Mouse (Mus musculus) midbrain, embryonic 16.5 days (tissue): ENCODE data around the gene Palm3. TPM values are rescaled to one million over a fixed set of nuclear protein-coding genes. Genes with fewer than 3 reads are reported as not detected.
A peak's percentile ranks its signal among the peaks of the same experiment; 100 is the strongest.

Experiments used
- ATAC-seq: fragments of 200-750 bp; cut with Nextera tagmentation; 2 replicates; pipeline ENCODE4 v1.8.0; 2017; ENCODE audit warnings: moderate TSS enrichment
- H3K27ac ChIP-seq: fragments of 300-500 bp; sonication (generic); 2 replicates; pipeline ENCODE4 v1.5.1; 2014; ENCODE audit warnings: mild to moderate bottlenecking, low read length, mixed read lengths
- H3K27me3 ChIP-seq: fragments of 300-500 bp; sonication (generic); 2 replicates; pipeline ENCODE4 v1.6.1; 2014; ENCODE audit warnings: low read depth, low read length, mixed read lengths; ENCODE audit not compliant: control insufficient read depth, insufficient read depth
- H3K36me3 ChIP-seq: fragments of 300-500 bp; sonication (generic); 2 replicates; pipeline ENCODE4 v1.6.1; 2014; ENCODE audit warnings: mild to moderate bottlenecking, low read length, moderate library complexity, mixed read lengths; ENCODE audit not compliant: control insufficient read depth, insufficient read depth
- H3K4me1 ChIP-seq: fragments of 300-500 bp; sonication (generic); 2 replicates; pipeline ENCODE4 v1.6.1; 2014; ENCODE audit warnings: mild to moderate bottlenecking, low read length, mixed read lengths; ENCODE audit not compliant: control insufficient read depth, insufficient read depth
- H3K4me2 ChIP-seq: fragments of 300-500 bp; sonication (generic); 2 replicates; pipeline ENCODE4 v1.6.1; 2014; ENCODE audit warnings: mild to moderate bottlenecking, low read length, mixed read lengths
- H3K4me3 ChIP-seq: fragments of 300-500 bp; sonication (generic); 2 replicates; pipeline ENCODE4 v1.5.1; 2014; ENCODE audit warnings: low read depth, mild to moderate bottlenecking, low read length, moderate library complexity, mixed read lengths
- H3K9ac ChIP-seq: fragments of 300-500 bp; sonication (generic); 2 replicates; pipeline ENCODE4 v1.6.1; 2014; ENCODE audit warnings: low read depth, low read length, mixed read lengths
- H3K9me3 ChIP-seq: fragments of 300-500 bp; sonication (generic); replicated peaks from 2 replicates; pipeline ENCODE4 v1.6.1; 2014; ENCODE audit warnings: mild to moderate bottlenecking, low read length, mixed read lengths; ENCODE audit not compliant: control insufficient read depth, poor library complexity, severe bottlenecking
- WGBS: fragments of 180-500 bp; shearing (Covaris S2); extraction: QIAGEN DNeasy Blood & Tissue Kit; methylation state at CpG from one replicate; pipeline ENCODE4 v1.1.7; 2014; 5-methylcytosine and 5-hydroxymethylcytosine counted together
- polyA plus RNA-seq: library from polyadenylated mRNA; unstranded; fragments of >200 nt; fragmentation: Nextera tagmentation; extraction: Ambion mirVana; gene quantifications from 2 replicates; pipeline ENCODE4 v1.2.1, GENCODE M21; 2015

Palm3 gene
- polyA plus RNA-seq, 1 experiment from 2014 or later: 4.7 TPM

- Histone ChIP-seq H3K27ac (no peak overlapping the region), H3K27me3 (peaks cover 27% of the 10 kb centered on the region), H3K4me2 (no peak overlapping the region), H3K9me3 (no peaks in the 10 kb centered on the region), H3K9ac (no peak overlapping the region), H3K4me1 (peaks cover 5% of the 10 kb centered on the region; the same call in 1 of the 2 replicates), H3K36me3 (no peaks in the 10 kb centered on the region), H3K4me3 (no peak overlapping the region)
- ATAC-seq: no peak
- WGBS: 14% methylated on average over 10 of the region's 10 CpGs
Measured at GRCm38 (mm10) chr8:84024171-84024570, 2.9 kb downstream of the Palm3 start.

- peak; percentile 70 for ATAC-seq
- Histone ChIP-seq H3K27me3 (peaks cover 21% of the 10 kb centered on the region), H3K9me3 (no peaks in the 10 kb centered on the region), H3K4me3 (peak overlapping the region; percentile 57), H3K9ac (peak overlapping the region; percentile 77), H3K36me3 (no peaks in the 10 kb centered on the region), H3K4me1 (peaks cover 5% of the 10 kb centered on the region; the same call in 1 of the 2 replicates), H3K4me2 (peak overlapping the region; percentile 97), H3K27ac (no peak overlapping the region)
- WGBS: under 1% methylated on average over 41 of the region's 41 CpGs
Measured at GRCm38 (mm10) chr8:84025863-84026262, 4.6 kb downstream of the Palm3 start.

- ATAC-seq: no peak
- WGBS: 9% methylated on average over 10 of the region's 10 CpGs
- Histone ChIP-seq H3K36me3 (no peaks in the 10 kb centered on the region), H3K27me3 (peaks cover 15% of the 10 kb centered on the region), H3K4me1 (peaks cover 5% of the 10 kb centered on the region; the same call in 1 of the 2 replicates), H3K9me3 (no peaks in the 10 kb centered on the region), H3K27ac (no peak overlapping the region), H3K4me2 (no peak overlapping the region), H3K9ac (no peak overlapping the region), H3K4me3 (no peak overlapping the region)
Measured at GRCm38 (mm10) chr8:84027449-84027848, 6.2 kb downstream of the Palm3 start.

GRCm38 (mm10) chr8:84029272-84029671, 8.0 kb downstream of the Palm3 start:
- H3K36me3 ChIP-seq: no peaks in the 10 kb centered on the region
- no peak for ATAC-seq
- H3K4me2 ChIP-seq: no peak overlapping the region
- H3K9ac ChIP-seq: no peak overlapping the region
- WGBS: 96% methylated on average over 5 of the region's 5 CpGs
- no peak overlapping the region for H3K27ac ChIP-seq
- no peak overlapping the region for H3K4me3 ChIP-seq
- peaks cover 15% of the 10 kb centered on the region for H3K27me3 ChIP-seq
- no peaks in the 10 kb centered on the region for H3K9me3 ChIP-seq
- peaks cover 5% of the 10 kb centered on the region; the same call in 1 of the 2 replicates for H3K4me1 ChIP-seq

- Histone ChIP-seq H3K27me3 (peaks cover 6% of the 10 kb centered on the region), H3K9ac (no peak overlapping the region), H3K9me3 (no peaks in the 10 kb centered on the region), H3K36me3 (no peaks in the 10 kb centered on the region), H3K4me1 (no peaks in the 10 kb centered on the region), H3K4me3 (no peak overlapping the region), H3K27ac (no peak overlapping the region), H3K4me2 (no peak overlapping the region)
- ATAC-seq: no peak
- WGBS: 77% methylated on average over 4 of the region's 4 CpGs
Measured at GRCm38 (mm10) chr8:84032777-84033176, 11.5 kb downstream of the Palm3 start.

- H3K4me3 ChIP-seq: no peak overlapping the region
- H3K36me3 ChIP-seq: no peaks in the 10 kb centered on the region
- no peak for ATAC-seq
- no peak overlapping the region for H3K9ac ChIP-seq
- H3K27me3 ChIP-seq: peaks cover 21% of the 10 kb centered on the region
- no peak overlapping the region for H3K4me2 ChIP-seq
- H3K4me1 ChIP-seq: peaks cover 4% of the 10 kb centered on the region; the same call in 1 of the 2 replicates
- 85% methylated on average over 5 of the region's 5 CpGs for WGBS
- H3K9me3 ChIP-seq: no peaks in the 10 kb centered on the region
- H3K27ac ChIP-seq: no peak overlapping the region
Measured at GRCm38 (mm10) chr8:84038015-84038414, 16.7 kb downstream of the Palm3 start.

- 0 out of 2 replicates have a peak, but pooled peaks have one; percentile 30 for ATAC-seq
- Histone ChIP-seq H3K4me1 (peaks cover 4% of the 10 kb centered on the region; the same call in 1 of the 2 replicates), H3K9me3 (no peaks in the 10 kb centered on the region), H3K36me3 (no peaks in the 10 kb centered on the region), H3K4me3 (no peak overlapping the region), H3K4me2 (no peak overlapping the region), H3K27ac (no peak overlapping the region), H3K9ac (no peak overlapping the region), H3K27me3 (peaks cover 31% of the 10 kb centered on the region)
- WGBS: 14% methylated on average over 5 of the region's 5 CpGs
Measured at GRCm38 (mm10) chr8:84039050-84039449, 17.8 kb downstream of the Palm3 start.

GRCm38 (mm10) chr8:84042066-84042947, 21.0 kb downstream of the Palm3 start, which contains the start of gene Il27ra:
Il27ra (minus strand) TSS chr8:84042589.
- Histone ChIP-seq H3K4me2 (peak within 1 kb of the TSS; percentile 51), H3K36me3 (no peaks in the 10 kb centered on the region), H3K4me1 (peaks cover 6% of the 10 kb centered on the region; the same call in 1 of the 2 replicates), H3K27ac (no peak within 1 kb of the TSS), H3K9me3 (no peaks in the 10 kb centered on the region), H3K9ac (0 out of 2 replicates have a peak within 1 kb of the TSS, but pooled peaks have one; percentile 23), H3K27me3 (peaks cover 42% of the 10 kb centered on the region), H3K4me3 (peak within 1 kb of the TSS; percentile 22)
- WGBS: 3% methylated on average over 40 of the region's 40 CpGs
- peak; percentile 49; the same call in 1 of the 2 replicates for ATAC-seq

GRCm38 (mm10) chr8:84042948-84043342, 21.7 kb downstream of the Palm3 start:
- Histone ChIP-seq H3K27ac (no peak overlapping the region), H3K4me3 (no peak overlapping the region), H3K9ac (no peak overlapping the region), H3K36me3 (no peaks in the 10 kb centered on the region), H3K4me1 (peaks cover 6% of the 10 kb centered on the region; the same call in 1 of the 2 replicates), H3K27me3 (peaks cover 42% of the 10 kb centered on the region), H3K9me3 (no peaks in the 10 kb centered on the region), H3K4me2 (no peak overlapping the region)
- no peak for ATAC-seq
- WGBS: 35% methylated on average over 12 of the region's 12 CpGs
